Mouse (Mus musculus) gastrocnemius, adult 2 months (tissue): ENCODE measurements around the gene Ets2. TPM values are rescaled to one million over a fixed set of nuclear protein-coding genes. Genes with fewer than 3 reads are reported as not detected.

Experiments used
- DNase-seq: peaks from one replicate; pipeline ENCODE4 v3.0.0; 2022
- H3K27ac ChIP-seq: fragments of 200-600 bp; 2 replicates; pipeline ENCODE4 v1.8.1; 2022; ENCODE audit warnings: mild to moderate bottlenecking
- H3K4me3 ChIP-seq: fragments of 200-600 bp; 2 replicates; pipeline ENCODE4 v1.8.1; 2022; ENCODE audit warnings: mild to moderate bottlenecking, moderate library complexity
- CTCF ChIP-seq: fragments of 200-600 bp; IDR thresholded peaks from 2 replicates; pipeline ENCODE4 v1.8.1; 2022; ENCODE audit warnings: antibody characterized with exemption, mild to moderate bottlenecking, moderate library complexity
- intact Hi-C: fragments of 180-260 bp; cut with DNase I; formaldehyde crosslinking; loops from one replicate; pipeline ENCODE4 v1.15.1; 2025
- total RNA-seq, 2 experiments: library from RNA; stranded (reverse); gene quantifications; 2 replicates each; pipeline ENCODE4 v1.2.3; 2021

The Ets2 gene
- total RNA-seq, 2 experiments from 2014 or later = 22.7 to 41.9 TPM

GRCm38 (mm10) chr16:95668151-95668993 lies 33.5 kb upstream of the Ets2 start:
- no peak for TF ChIP-seq CTCF
- no peak overlapping the region for H3K4me3 ChIP-seq
- no peak overlapping the region for H3K27ac ChIP-seq
- DNase-seq = no peak
- intact Hi-C loops = no loop called here

- Histone ChIP-seq H3K4me3 (peak overlapping the region; percentile 64), H3K27ac (peak overlapping the region; percentile 63)
- peak; percentile 42 for DNase-seq
- no peak for TF ChIP-seq CTCF
- intact Hi-C loops = no loop called here
These were observed 27.4 kb upstream of the Ets2 start for GRCm38 (mm10) chr16:95674452-95674921.

GRCm38 (mm10) chr16:95675212-95675611 lies 26.7 kb upstream of the Ets2 start:
- TF ChIP-seq CTCF = no peak
- intact Hi-C loops = no loop called here
- H3K4me3 ChIP-seq = no peak overlapping the region
- H3K27ac ChIP-seq = peak overlapping the region; percentile 57; the same call in 1 of the 2 replicates
- no peak for DNase-seq

- TF ChIP-seq CTCF = no peak
- no peak overlapping the region for H3K27ac ChIP-seq
- DNase-seq = no peak
- no peak overlapping the region for H3K4me3 ChIP-seq
- intact Hi-C loops = no loop called here
These were observed 25.2 kb upstream of the Ets2 start for GRCm38 (mm10) chr16:95676668-95677067.

- no peak for DNase-seq
- intact Hi-C loops = no loop called here
- no peak overlapping the region for H3K4me3 ChIP-seq
- no peak overlapping the region for H3K27ac ChIP-seq
- TF ChIP-seq CTCF = no peak
These were observed 19.4 kb upstream of the Ets2 start for GRCm38 (mm10) chr16:95682431-95682892.

GRCm38 (mm10) chr16:95685807-95686206 lies 16.1 kb upstream of the Ets2 start:
- no peak for TF ChIP-seq CTCF
- DNase-seq = no peak
- intact Hi-C loops = no loop called here

GRCm38 (mm10) chr16:95686246-95686645 lies 15.6 kb upstream of the Ets2 start:
- no peak for TF ChIP-seq CTCF
- H3K27ac ChIP-seq = no peak overlapping the region
- no peak overlapping the region for H3K4me3 ChIP-seq
- DNase-seq = no peak
- intact Hi-C loops = no loop called here

More at GRCm38 (mm10) chr16:95685807-95686206, 16.1 kb upstream of the Ets2 start:
- H3K27ac ChIP-seq = no peak overlapping the region
- no peak overlapping the region for H3K4me3 ChIP-seq

- no peak overlapping the region for H3K27ac ChIP-seq
- no peak for DNase-seq
- no peak for TF ChIP-seq CTCF
- intact Hi-C loops = no loop called here
- H3K4me3 ChIP-seq = no peak overlapping the region
These were observed 15.0 kb upstream of the Ets2 start for GRCm38 (mm10) chr16:95686901-95687300.

- TF ChIP-seq CTCF = no peak
- Histone ChIP-seq H3K27ac (no peak overlapping the region), H3K4me3 (no peak overlapping the region)
- DNase-seq = no peak
- intact Hi-C loops = no loop called here
These were observed 13.9 kb upstream of the Ets2 start for GRCm38 (mm10) chr16:95688010-95688409.

GRCm38 (mm10) chr16:95696599-95696998 lies 5.3 kb upstream of the Ets2 start:
- Histone ChIP-seq H3K4me3 (no peak overlapping the region), H3K27ac (no peak overlapping the region)
- intact Hi-C loops = no loop called here
- no peak for DNase-seq
- TF ChIP-seq CTCF = no peak

GRCm38 (mm10) chr16:95699721-95700120 lies 2.2 kb upstream of the Ets2 start:
- intact Hi-C loops = loop anchor here (2.0 to 5.0 kb wide), 3 partner anchors 41 to 128 kb away; no protein-coding TSS in a partner anchor
- H3K27ac ChIP-seq = no peak overlapping the region
- TF ChIP-seq CTCF = no peak

GRCm38 (mm10) chr16:95700224-95700623 lies 1.7 kb upstream of the Ets2 start:
- intact Hi-C loops = loop anchor here (2.0 to 5.0 kb wide), 3 partner anchors 41 to 127 kb away; no protein-coding TSS in a partner anchor
- no peak for DNase-seq
- no peak overlapping the region for H3K27ac ChIP-seq

More at GRCm38 (mm10) chr16:95699721-95700120, 2.2 kb upstream of the Ets2 start:
- H3K4me3 ChIP-seq = no peak overlapping the region
- no peak for DNase-seq

More at GRCm38 (mm10) chr16:95700224-95700623, 1.7 kb upstream of the Ets2 start:
- TF ChIP-seq CTCF = no peak
- no peak overlapping the region for H3K4me3 ChIP-seq
